Mouse (Mus musculus) embryonic facial prominence, embryonic 11.5 days (tissue): ENCODE results near the gene Nr6a1. TPM values are rescaled to one million over a fixed set of nuclear protein-coding genes. Genes with fewer than 3 reads are reported as not detected.

Experiments used
- ATAC-seq: fragments of 200-750 bp; cut with Nextera tagmentation; replicated peaks from 2 replicates; pipeline ENCODE4 v1.8.0; 2017; ENCODE audit warnings: low read depth; ENCODE audit not compliant: insufficient number of reproducible peaks, low FRiP score, low TSS enrichment
- DNase-seq: peaks from one replicate; pipeline ENCODE4 v3.0.0-alpha.2; 2015; ENCODE audit warnings: low spot score
- H3K27ac ChIP-seq: fragments of 300-500 bp; sonication (generic); replicated peaks from 2 replicates; pipeline ENCODE4 v1.5.1; 2014; ENCODE audit warnings: mild to moderate bottlenecking, low read depth, low read length, control low read depth
- H3K27me3 ChIP-seq: fragments of 300-500 bp; sonication (generic); 2 replicates; pipeline ENCODE4 v1.6.1; 2014; ENCODE audit warnings: mild to moderate bottlenecking, low read length, moderate library complexity, mixed read lengths; ENCODE audit not compliant: control insufficient read depth, insufficient read depth
- H3K36me3 ChIP-seq: fragments of 300-500 bp; sonication (generic); replicated peaks from 2 replicates; pipeline ENCODE4 v1.6.1; 2014; ENCODE audit warnings: low read depth, mild to moderate bottlenecking, low read length, moderate library complexity, mixed read lengths; ENCODE audit not compliant: control insufficient read depth, insufficient read depth
- H3K4me1 ChIP-seq: fragments of 300-500 bp; sonication (generic); 2 replicates; pipeline ENCODE4 v1.6.1; 2014; ENCODE audit warnings: low read length, mixed read lengths; ENCODE audit not compliant: control insufficient read depth, insufficient read depth
- H3K4me2 ChIP-seq: fragments of 300-500 bp; sonication (generic); 2 replicates; pipeline ENCODE4 v1.6.1; 2014; ENCODE audit warnings: low read depth, mild to moderate bottlenecking, control low read depth, low read length, moderate library complexity
- H3K4me3 ChIP-seq: fragments of 300-500 bp; sonication (generic); 2 replicates; pipeline ENCODE4 v1.5.1; 2014; ENCODE audit warnings: low read depth, low read length, control low read depth
- H3K9ac ChIP-seq: fragments of 300-500 bp; sonication (generic); replicated peaks from 2 replicates; pipeline ENCODE4 v1.6.1; 2014; ENCODE audit warnings: mild to moderate bottlenecking, control low read depth, low read length
- H3K9me3 ChIP-seq: fragments of 300-500 bp; sonication (generic); replicated peaks from 2 replicates; pipeline ENCODE4 v1.6.1; 2016; ENCODE audit warnings: mild to moderate bottlenecking, low read length, inconsistent platforms, mixed read lengths; ENCODE audit not compliant: control insufficient read depth
- WGBS: fragments of 180-500 bp; shearing (Covaris S2); extraction: QIAGEN DNeasy Blood & Tissue Kit; methylation state at CpG from one replicate; pipeline ENCODE4 v1.1.7; 2014; 5-methylcytosine and 5-hydroxymethylcytosine counted together
- polyA plus RNA-seq: library from polyadenylated mRNA; unstranded; fragments of >200 nt; fragmentation: Nextera tagmentation; extraction: Ambion mirVana; gene quantifications from 2 replicates; pipeline ENCODE4 v1.2.1, GENCODE M21; 2014

The Nr6a1 gene
- polyA plus RNA-seq, 1 experiment from 2014 or later: 2.2 TPM

- WGBS: 85% methylated on average over 4 of the region's 4 CpGs
- H3K4me3 ChIP-seq: no peak overlapping the region
- no peak overlapping the region for H3K27ac ChIP-seq
- H3K27me3 ChIP-seq: no peaks in the 10 kb centered on the region
- ATAC-seq (no peak), DNase-seq (no peak)
- H3K9me3 ChIP-seq: no peaks in the 10 kb centered on the region
- no peaks in the 10 kb centered on the region for H3K36me3 ChIP-seq
- no peaks in the 10 kb centered on the region; the same call in 1 of the 2 replicates for H3K4me1 ChIP-seq
- no peak overlapping the region for H3K4me2 ChIP-seq
- no peak overlapping the region for H3K9ac ChIP-seq
Measured at GRCm38 (mm10) chr2:38723378-38723777, 204.1 kb downstream of the Nr6a1 start.

GRCm38 (mm10) chr2:38722076-38722475, 205.4 kb downstream of the Nr6a1 start:
- ATAC-seq (no peak), DNase-seq (no peak)
- Histone ChIP-seq H3K36me3 (no peaks in the 10 kb centered on the region), H3K27ac (no peak overlapping the region), H3K27me3 (no peaks in the 10 kb centered on the region), H3K4me2 (no peak overlapping the region), H3K9ac (no peak overlapping the region), H3K4me3 (no peak overlapping the region), H3K9me3 (no peaks in the 10 kb centered on the region), H3K4me1 (no peaks in the 10 kb centered on the region; the same call in 1 of the 2 replicates)
- 50% methylated on average over 4 of the region's 4 CpGs for WGBS

- DNase-seq: no peak
- 77% methylated on average over 2 of the region's 2 CpGs for WGBS
Measured at GRCm38 (mm10) chr2:38720661-38721060, 206.8 kb downstream of the Nr6a1 start.

GRCm38 (mm10) chr2:38719354-38719753, 208.1 kb downstream of the Nr6a1 start:
- Histone ChIP-seq H3K27ac (no peak overlapping the region), H3K4me1 (no peaks in the 10 kb centered on the region; the same call in 1 of the 2 replicates), H3K4me3 (no peak overlapping the region), H3K4me2 (no peak overlapping the region), H3K9ac (no peak overlapping the region), H3K27me3 (0 out of 2 replicates have a peak, but pooled peaks cover 4% of the 10 kb centered on the region), H3K36me3 (no peaks in the 10 kb centered on the region), H3K9me3 (no peaks in the 10 kb centered on the region)
- WGBS: 76% methylated on average over 6 of the region's 6 CpGs
- ATAC-seq (no peak), DNase-seq (no peak)

More at GRCm38 (mm10) chr2:38720661-38721060, 206.8 kb downstream of the Nr6a1 start:
- Histone ChIP-seq H3K27ac (no peak overlapping the region), H3K4me2 (no peak overlapping the region), H3K4me3 (no peak overlapping the region), H3K9ac (no peak overlapping the region), H3K4me1 (no peaks in the 10 kb centered on the region; the same call in 1 of the 2 replicates), H3K9me3 (no peaks in the 10 kb centered on the region), H3K27me3 (no peaks in the 10 kb centered on the region), H3K36me3 (no peaks in the 10 kb centered on the region)
- ATAC-seq: no peak

GRCm38 (mm10) chr2:38718676-38719075, 208.8 kb downstream of the Nr6a1 start:
- H3K36me3 ChIP-seq: no peaks in the 10 kb centered on the region
- H3K9ac ChIP-seq: no peak overlapping the region
- no peak overlapping the region for H3K4me2 ChIP-seq
- no peak for ATAC-seq
- no peaks in the 10 kb centered on the region; the same call in 1 of the 2 replicates for H3K4me1 ChIP-seq
- 55% methylated on average over 8 of the region's 8 CpGs for WGBS
- H3K4me3 ChIP-seq: no peak overlapping the region
- H3K27me3 ChIP-seq: peaks cover 9% of the 10 kb centered on the region; the same call in 1 of the 2 replicates
- H3K9me3 ChIP-seq: no peaks in the 10 kb centered on the region
- H3K27ac ChIP-seq: no peak overlapping the region
- no peak for DNase-seq

- no peak overlapping the region for H3K27ac ChIP-seq
- no peaks in the 10 kb centered on the region for H3K36me3 ChIP-seq
- no peak overlapping the region for H3K4me2 ChIP-seq
- peaks cover 22% of the 10 kb centered on the region for H3K27me3 ChIP-seq
- H3K9me3 ChIP-seq: no peaks in the 10 kb centered on the region
- DNase-seq (no peak), ATAC-seq (no peak)
- no peak overlapping the region for H3K9ac ChIP-seq
- no peaks in the 10 kb centered on the region for H3K4me1 ChIP-seq
- no peak overlapping the region for H3K4me3 ChIP-seq
- WGBS: 80% methylated on average over 2 of the region's 2 CpGs
Measured at GRCm38 (mm10) chr2:38717436-38717835, 210.1 kb downstream of the Nr6a1 start.

GRCm38 (mm10) chr2:38714324-38714723, 213.2 kb downstream of the Nr6a1 start, which contains the start of gene Nr5a1:
Gene Nr5a1 (minus strand): TSS chr2:38714542.
- peaks cover 9% of the 10 kb centered on the region for H3K4me1 ChIP-seq
- no peak for DNase-seq

GRCm38 (mm10) chr2:38713596-38713995, 213.9 kb downstream of the Nr6a1 start:
- Histone ChIP-seq H3K36me3 (no peaks in the 10 kb centered on the region), H3K4me2 (no peak overlapping the region), H3K27ac (no peak overlapping the region), H3K4me3 (no peak overlapping the region), H3K9ac (no peak overlapping the region), H3K27me3 (peaks cover 58% of the 10 kb centered on the region), H3K9me3 (no peaks in the 10 kb centered on the region), H3K4me1 (peaks cover 9% of the 10 kb centered on the region)
- 77% methylated on average over 3 of the region's 3 CpGs for WGBS
- ATAC-seq (no peak), DNase-seq (no peak)

More at GRCm38 (mm10) chr2:38714324-38714723, 213.2 kb downstream of the Nr6a1 start, which contains the start of gene Nr5a1:
- H3K36me3 ChIP-seq: no peaks in the 10 kb centered on the region
- 91% methylated on average over 13 of the region's 13 CpGs for WGBS
- no peak within 1 kb of the TSS for H3K27ac ChIP-seq
- H3K9ac ChIP-seq: no peak within 1 kb of the TSS
- H3K4me3 ChIP-seq: no peak within 1 kb of the TSS
- H3K27me3 ChIP-seq: peaks cover 50% of the 10 kb centered on the region
- no peak for ATAC-seq
- no peaks in the 10 kb centered on the region for H3K9me3 ChIP-seq
- no peak within 1 kb of the TSS for H3K4me2 ChIP-seq
